8 mouse cellular contexts compared by ENCODE assay signal in the genomic region with DNA sequence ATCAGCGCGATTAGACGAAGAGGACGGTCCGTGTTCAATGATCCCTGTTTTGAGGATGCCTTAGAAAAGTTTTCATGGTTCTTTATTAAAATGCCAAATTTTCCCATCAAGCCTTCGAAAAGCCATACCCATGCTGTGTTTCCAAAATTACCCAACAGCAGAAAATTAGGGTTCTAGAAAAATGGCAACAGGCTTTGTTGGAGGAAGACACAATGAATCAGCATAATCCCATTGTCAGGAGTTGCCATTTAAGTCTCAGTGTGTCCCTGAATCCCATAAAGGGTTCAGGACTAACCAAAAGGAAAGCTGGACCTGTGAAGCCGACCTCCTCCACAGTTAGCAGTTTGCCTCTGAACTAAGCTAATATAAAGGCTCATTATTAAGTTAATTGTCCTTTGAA.
DNase-seq lines count a peak whose midpoint lies in the region; ATAC-seq and TF ChIP-seq lines count a peak whose summit lies in the region.

No protein-coding gene starts in this region.

- no peak for TF ChIP-seq CTCF in kidney, postnatal 0 days (IDR thresholded peaks at IDR 0.05; ENCODE audit: low read depth)

- peak overlapping the region; percentile 30 for H3K4me3 ChIP-seq in kidney, postnatal 0 days (replicated peaks; ENCODE audit: low read depth, low read length)
- peak overlapping the region; percentile 36 for H3K4me3 ChIP-seq in embryonic facial prominence, embryonic 15.5 days (replicated peaks)
- peak overlapping the region; percentile 25 for H3K4me3 ChIP-seq in intestine, embryonic 15.5 days (replicated peaks)
- peak overlapping the region; percentile 33 for H3K4me3 ChIP-seq in neural tube, embryonic 14.5 days (ENCODE audit: low read depth, low read length)

- H3K27me3 ChIP-seq in kidney, postnatal 0 days (ENCODE audit: insufficient read depth, low read length), result no peaks in the 10 kb centered on the region
- H3K27me3 ChIP-seq in embryonic facial prominence, embryonic 15.5 days, result peaks cover 28% of the 10 kb centered on the region
- peaks cover 6% of the 10 kb centered on the region; the same call in 1 of the 2 replicates for H3K27me3 ChIP-seq in intestine, embryonic 15.5 days (replicated peaks)
- H3K27me3 ChIP-seq in neural tube, embryonic 14.5 days (ENCODE audit: control insufficient read depth, insufficient read depth, low read length), result peaks cover 7% of the 10 kb centered on the region; the same call in 1 of the 2 replicates

- peak; percentile 10 for DNase-seq in kidney, postnatal 0 days (ENCODE audit: low spot score)
- DNase-seq in kidney, postnatal 36 days, result no peak
- DNase-seq in thymus, postnatal 0 days (ENCODE audit: low spot score), result no peak
- no peak for DNase-seq in right cerebral cortex, postnatal 25 days
- no peak for DNase-seq in adipocyte (ENCODE audit: low spot score)

- no peak for ATAC-seq in kidney, postnatal 0 days (replicated peaks; ENCODE audit: low FRiP score, low read depth)
- ATAC-seq in embryonic facial prominence, embryonic 15.5 days (ENCODE audit: insufficient number of reproducible peaks, low FRiP score, low TSS enrichment, low read depth), result no peak
- ATAC-seq in intestine, embryonic 15.5 days, result no peak
- ATAC-seq in neural tube, embryonic 14.5 days (ENCODE audit: low read depth), result no peak

- H3K9ac ChIP-seq in kidney, postnatal 0 days (ENCODE audit: low read depth, low read length), result no peak overlapping the region
- H3K9ac ChIP-seq in embryonic facial prominence, embryonic 15.5 days, result no peak overlapping the region
- H3K9ac ChIP-seq in intestine, embryonic 15.5 days, result no peak overlapping the region
- H3K9ac ChIP-seq in neural tube, embryonic 14.5 days (replicated peaks; ENCODE audit: low read depth, low read length), result peak overlapping the region; percentile 47; the same call in 1 of the 2 replicates

- 32% methylated on average over 7 of the region's 7 CpGs for WGBS in kidney, postnatal 0 days
- 18% methylated on average over 7 of the region's 7 CpGs for WGBS in embryonic facial prominence, embryonic 15.5 days
- WGBS in intestine, embryonic 15.5 days, result 57% methylated on average over 7 of the region's 7 CpGs
- WGBS in neural tube, embryonic 14.5 days, result 27% methylated on average over 7 of the region's 7 CpGs

- H3K9me3 ChIP-seq in kidney, postnatal 0 days (replicated peaks; ENCODE audit: low read length), result no peaks in the 10 kb centered on the region
- no peaks in the 10 kb centered on the region for H3K9me3 ChIP-seq in embryonic facial prominence, embryonic 15.5 days (replicated peaks)
- no peaks in the 10 kb centered on the region for H3K9me3 ChIP-seq in intestine, embryonic 15.5 days
- H3K9me3 ChIP-seq in neural tube, embryonic 14.5 days (ENCODE audit: control insufficient read depth, low read length), result no peaks in the 10 kb centered on the region

- H3K36me3 ChIP-seq in kidney, postnatal 0 days (ENCODE audit: insufficient read depth, low read length), result no peaks in the 10 kb centered on the region
- no peaks in the 10 kb centered on the region for H3K36me3 ChIP-seq in embryonic facial prominence, embryonic 15.5 days
- H3K36me3 ChIP-seq in intestine, embryonic 15.5 days, result no peaks in the 10 kb centered on the region
- H3K36me3 ChIP-seq in neural tube, embryonic 14.5 days (ENCODE audit: control insufficient read depth, insufficient read depth, low read length), result no peaks in the 10 kb centered on the region

- H3K27ac ChIP-seq in kidney, postnatal 0 days, result no peak overlapping the region
- no peak overlapping the region for H3K27ac ChIP-seq in embryonic facial prominence, embryonic 15.5 days (replicated peaks)
- H3K27ac ChIP-seq in intestine, embryonic 15.5 days, result no peak overlapping the region
- H3K27ac ChIP-seq in neural tube, embryonic 14.5 days (ENCODE audit: low read depth, low read length), result no peak overlapping the region

- no peaks in the 10 kb centered on the region for H3K4me1 ChIP-seq in kidney, postnatal 0 days (replicated peaks; ENCODE audit: insufficient read depth, low read length)
- H3K4me1 ChIP-seq in embryonic facial prominence, embryonic 15.5 days, result no peaks in the 10 kb centered on the region
- H3K4me1 ChIP-seq in intestine, embryonic 15.5 days (replicated peaks), result no peaks in the 10 kb centered on the region
- no peaks in the 10 kb centered on the region for H3K4me1 ChIP-seq in neural tube, embryonic 14.5 days (ENCODE audit: control insufficient read depth, insufficient read depth, low read length)

- H3K4me2 ChIP-seq in kidney, postnatal 0 days (ENCODE audit: low read length), result peak overlapping the region; percentile 62
- peak overlapping the region; percentile 71 for H3K4me2 ChIP-seq in embryonic facial prominence, embryonic 15.5 days (replicated peaks)
- peak overlapping the region; percentile 62 for H3K4me2 ChIP-seq in intestine, embryonic 15.5 days (replicated peaks)
- H3K4me2 ChIP-seq in neural tube, embryonic 14.5 days (ENCODE audit: low read depth, low read length), result peak overlapping the region; percentile 77
